Mouse (Mus musculus): ENCODE data around the gene Cav2.

The Cav2 gene

GRCm38 (mm10) chr6:17280939-17281756 is at the start of gene Cav2:
Cav2 (plus strand) TSS chr6:17281185.
- peak; percentile 14 for DNase-seq (ENCODE audit: low read depth, low spot score)

- no peak for DNase-seq (ENCODE audit: low read depth, low spot score)
Observed at GRCm38 (mm10) chr6:17239693-17240092, 41.3 kb upstream of the Cav2 start.

- no peak for DNase-seq (ENCODE audit: low read depth, low spot score)
Observed at GRCm38 (mm10) chr6:17241013-17241412, 40.0 kb upstream of the Cav2 start.

DNA sequence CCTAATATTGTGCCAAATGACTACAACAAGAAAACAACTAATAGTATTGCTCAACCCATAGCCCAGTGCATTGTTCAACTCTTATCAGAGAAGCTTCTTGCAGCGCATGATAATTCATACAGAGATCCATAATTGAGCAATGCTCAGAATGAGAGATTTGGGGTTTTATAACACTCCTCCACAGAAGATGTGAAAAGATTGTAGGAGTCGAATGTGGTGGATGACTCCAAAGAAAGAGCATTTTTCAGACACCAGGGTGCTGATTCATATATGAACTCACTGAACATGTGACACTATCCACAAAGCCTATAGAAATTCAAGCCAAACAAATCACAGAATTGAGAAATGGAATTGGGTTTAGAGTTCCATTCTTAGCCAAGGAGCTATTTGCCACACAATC is 34.0 kb upstream of the Cav2 start:
- no peak for DNase-seq (ENCODE audit: low read depth, low spot score)

DNA sequence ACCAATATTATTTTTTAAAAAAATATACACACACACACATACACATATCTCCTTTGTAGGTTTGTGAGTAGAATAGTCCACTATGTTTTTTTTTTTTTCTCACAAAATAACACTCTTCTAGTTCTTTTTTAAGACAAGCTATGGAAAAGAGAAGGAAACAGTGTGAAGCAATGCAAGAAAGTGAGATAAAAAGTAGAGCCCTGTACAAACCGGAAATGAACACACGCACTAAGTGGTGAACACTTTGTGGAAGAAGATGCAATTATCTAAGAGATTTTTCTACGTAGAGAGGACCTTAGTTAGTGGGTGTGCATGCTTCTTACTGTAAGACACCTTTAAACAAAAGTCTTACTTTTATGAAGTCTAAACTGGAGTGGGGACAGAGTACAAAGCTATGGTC is 33.3 kb upstream of the Cav2 start:
- DNase-seq (ENCODE audit: low read depth, low spot score): no peak

- DNase-seq (ENCODE audit: low read depth, low spot score): no peak
Observed at GRCm38 (mm10) chr6:17248241-17248640, 32.7 kb upstream of the Cav2 start.

GRCm38 (mm10) chr6:17251958-17252357 is 29.0 kb upstream of the Cav2 start:
- no peak for DNase-seq (ENCODE audit: low read depth, low spot score)

DNA sequence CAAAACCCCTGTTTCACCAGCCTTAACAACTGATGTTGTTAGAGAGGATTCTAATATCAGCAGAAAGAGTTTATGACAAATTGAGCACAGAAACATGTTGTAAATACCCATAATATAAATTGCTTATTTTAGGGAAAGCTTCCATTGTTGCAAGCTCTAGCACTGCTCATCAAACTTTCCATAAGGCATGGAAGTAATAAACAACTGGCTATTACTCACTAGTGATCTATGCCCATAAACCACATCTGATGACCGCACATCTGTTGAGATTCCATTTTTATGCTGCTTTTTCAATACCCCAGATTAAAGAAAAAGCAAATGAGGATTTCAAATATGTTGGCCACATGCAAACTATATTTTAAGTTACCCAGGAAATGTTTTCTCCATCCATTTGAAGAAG is 22.8 kb upstream of the Cav2 start:
- DNase-seq (ENCODE audit: low read depth, low spot score): no peak

GRCm38 (mm10) chr6:17258911-17259310 is 22.1 kb upstream of the Cav2 start:
- DNase-seq (ENCODE audit: low read depth, low spot score): no peak

GRCm38 (mm10) chr6:17262786-17263185 is 18.2 kb upstream of the Cav2 start:
- no peak for DNase-seq (ENCODE audit: low read depth, low spot score)

DNA sequence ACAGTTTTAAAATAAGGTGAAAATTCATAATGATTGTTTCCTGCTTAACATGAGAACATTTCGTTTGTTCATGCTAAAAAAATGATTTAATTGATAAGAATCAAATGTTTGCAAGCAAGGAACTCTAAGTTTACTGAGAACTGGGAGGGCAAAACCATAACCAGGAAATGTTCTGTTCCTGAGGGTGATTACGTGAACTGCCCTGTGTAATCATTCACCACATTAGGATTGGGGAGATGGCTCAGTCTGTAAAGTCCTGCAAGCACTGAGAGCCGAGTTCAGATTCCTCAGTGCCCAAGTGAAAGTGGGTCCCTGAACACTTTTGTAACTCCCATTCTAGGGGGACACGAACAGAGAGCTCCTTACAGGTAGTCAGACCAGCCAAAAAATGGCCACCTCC is 15.9 kb upstream of the Cav2 start:
- DNase-seq (ENCODE audit: low read depth, low spot score): no peak

- DNase-seq (ENCODE audit: low read depth, low spot score): no peak
Observed at GRCm38 (mm10) chr6:17266466-17266865, 14.5 kb upstream of the Cav2 start.

DNA sequence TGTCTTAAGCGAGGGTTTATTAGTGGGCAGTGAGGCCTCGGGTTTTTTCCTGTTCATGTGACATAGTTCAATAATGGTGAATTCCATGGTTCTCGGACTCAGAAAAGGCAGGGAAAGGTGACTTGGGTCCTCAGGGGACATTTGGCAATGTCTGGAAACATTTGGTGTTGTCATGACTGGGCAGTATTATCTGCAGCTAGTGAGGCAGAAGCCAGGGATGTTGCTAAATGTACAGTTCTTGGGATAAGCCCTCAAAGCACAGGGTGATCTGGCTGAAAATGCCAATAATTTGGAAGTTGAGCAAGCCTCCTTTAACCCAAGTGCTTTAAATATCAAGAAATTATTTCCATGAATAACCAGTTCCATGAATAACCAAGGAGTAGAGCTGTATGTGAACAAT is 2.6 kb upstream of the Cav2 start:
- no peak for DNase-seq (ENCODE audit: low read depth, low spot score)

- DNase-seq (ENCODE audit: low read depth, low spot score): no peak
Observed at GRCm38 (mm10) chr6:17281757-17282092, 740 bp downstream of the Cav2 start.

DNA sequence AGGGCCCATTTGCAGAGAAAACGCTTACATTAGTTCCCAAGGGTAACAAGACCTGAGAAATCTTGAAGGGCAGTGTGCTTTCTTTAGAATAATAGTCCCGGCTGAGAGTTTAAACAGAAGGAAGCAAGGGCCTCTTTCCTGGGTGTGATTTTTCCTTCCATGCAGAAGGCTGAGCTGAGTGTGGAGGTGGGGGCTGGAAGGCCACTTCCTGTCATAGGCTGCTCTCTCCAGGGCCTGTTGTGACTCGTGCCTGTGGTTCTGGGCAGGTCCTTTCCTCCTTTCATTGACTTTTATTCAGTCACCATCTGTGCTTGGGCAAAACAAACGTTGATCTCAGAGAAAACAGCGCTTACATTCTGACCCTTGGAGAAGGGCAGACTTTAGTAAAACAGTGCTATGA is 1.2 kb downstream of the Cav2 start:
- no peak for DNase-seq (ENCODE audit: low read depth, low spot score)

DNA sequence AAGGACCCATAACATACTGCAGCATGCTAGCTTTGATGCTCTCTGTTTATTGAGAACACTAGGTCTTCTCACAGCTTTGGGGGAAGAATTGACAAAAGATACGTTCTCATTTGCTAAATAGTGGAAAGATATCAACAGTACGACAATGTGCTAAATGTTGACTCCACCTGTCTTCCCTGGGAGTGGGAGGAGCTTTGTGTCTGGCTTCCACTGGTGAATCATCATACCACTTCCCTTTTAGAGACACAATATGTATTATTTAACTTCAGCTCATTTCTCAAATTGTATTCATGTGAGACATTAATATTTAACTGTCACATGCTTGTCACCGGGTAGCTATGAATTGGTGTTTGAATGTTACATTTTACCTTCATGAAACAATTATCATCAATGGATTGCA is 2.8 kb downstream of the Cav2 start:
- no peak for DNase-seq (ENCODE audit: low read depth, low spot score)

- DNase-seq (ENCODE audit: low read depth, low spot score): no peak
Observed at GRCm38 (mm10) chr6:17286381-17286780, 5.4 kb downstream of the Cav2 start.

- DNase-seq (ENCODE audit: low read depth, low spot score): no peak
Observed at GRCm38 (mm10) chr6:17295116-17295515, 14.1 kb downstream of the Cav2 start.

DNA sequence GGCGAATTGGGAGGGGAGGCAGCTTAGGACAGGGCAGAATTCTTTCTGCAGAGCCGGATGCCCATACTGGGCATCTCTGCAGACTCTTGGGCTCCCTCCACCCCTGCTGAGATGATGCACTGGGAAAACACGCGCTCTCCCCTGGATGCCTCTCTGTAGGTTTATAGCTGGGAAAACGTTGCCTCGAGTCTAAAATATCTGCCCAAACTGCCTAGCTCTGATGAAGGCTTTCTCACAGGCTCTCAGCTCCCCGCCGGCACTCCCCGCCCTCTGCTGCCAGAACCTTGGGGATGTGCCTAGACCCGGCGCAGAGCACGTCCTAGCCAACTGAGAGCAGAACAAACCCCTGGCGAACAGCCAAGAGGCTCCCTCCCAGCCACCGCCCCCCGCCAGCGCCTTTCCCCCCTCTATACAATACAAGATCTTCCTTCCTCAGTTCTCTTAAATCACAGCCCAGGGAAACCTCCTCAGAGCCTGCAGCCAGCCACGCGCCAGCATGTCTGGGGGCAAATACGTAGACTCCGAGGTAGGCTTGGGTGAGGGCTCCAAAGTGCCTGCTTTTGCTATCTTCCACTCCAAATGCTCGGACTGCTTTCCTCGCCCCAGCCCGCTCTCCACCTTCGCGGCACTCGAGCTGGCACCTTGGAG is 25.1 kb downstream of the Cav2 start, which contains the start of gene Cav1:
Cav1 (plus strand) TSS at position 382 of the 648 bp plus-strand sequence.
- DNase-seq (ENCODE audit: low read depth, low spot score): peak; percentile 31

DNA sequence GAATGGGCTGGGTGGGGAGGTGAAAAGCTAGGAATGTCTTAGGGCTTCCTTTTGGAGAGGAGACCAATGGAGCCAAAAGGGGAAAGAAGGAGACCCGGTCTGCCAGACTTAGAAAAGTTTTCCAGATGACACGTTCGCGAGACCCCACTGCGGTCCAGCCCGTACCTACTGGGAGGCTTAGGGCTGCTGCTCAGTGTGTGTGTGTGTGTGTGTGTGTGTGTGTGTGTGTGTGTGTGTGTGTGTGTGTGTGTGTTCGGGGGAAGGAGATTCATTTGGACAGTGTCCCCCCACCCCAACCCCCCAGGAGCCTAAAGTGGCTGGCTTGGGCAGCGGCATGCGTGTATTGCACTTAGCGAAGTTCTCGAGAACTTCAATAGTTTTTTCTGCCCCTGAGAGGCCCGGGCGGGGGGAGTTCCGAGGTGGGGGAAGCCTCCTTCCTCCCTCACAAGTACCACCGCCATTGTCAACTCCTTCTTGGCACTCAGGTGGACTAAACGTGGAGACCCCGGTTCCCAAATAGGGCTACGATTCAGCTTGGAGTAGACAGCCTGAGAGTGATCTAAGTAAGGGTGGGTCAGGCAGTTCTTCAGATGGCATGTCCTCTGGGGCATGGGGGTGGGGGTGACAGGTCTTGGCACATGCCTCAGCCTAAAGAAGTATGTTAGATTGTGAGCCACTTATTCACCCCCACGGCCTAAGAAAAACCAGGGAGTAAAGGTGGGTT is 25.8 kb downstream of the Cav2 start:
- DNase-seq (ENCODE audit: low read depth, low spot score): no peak

DNA sequence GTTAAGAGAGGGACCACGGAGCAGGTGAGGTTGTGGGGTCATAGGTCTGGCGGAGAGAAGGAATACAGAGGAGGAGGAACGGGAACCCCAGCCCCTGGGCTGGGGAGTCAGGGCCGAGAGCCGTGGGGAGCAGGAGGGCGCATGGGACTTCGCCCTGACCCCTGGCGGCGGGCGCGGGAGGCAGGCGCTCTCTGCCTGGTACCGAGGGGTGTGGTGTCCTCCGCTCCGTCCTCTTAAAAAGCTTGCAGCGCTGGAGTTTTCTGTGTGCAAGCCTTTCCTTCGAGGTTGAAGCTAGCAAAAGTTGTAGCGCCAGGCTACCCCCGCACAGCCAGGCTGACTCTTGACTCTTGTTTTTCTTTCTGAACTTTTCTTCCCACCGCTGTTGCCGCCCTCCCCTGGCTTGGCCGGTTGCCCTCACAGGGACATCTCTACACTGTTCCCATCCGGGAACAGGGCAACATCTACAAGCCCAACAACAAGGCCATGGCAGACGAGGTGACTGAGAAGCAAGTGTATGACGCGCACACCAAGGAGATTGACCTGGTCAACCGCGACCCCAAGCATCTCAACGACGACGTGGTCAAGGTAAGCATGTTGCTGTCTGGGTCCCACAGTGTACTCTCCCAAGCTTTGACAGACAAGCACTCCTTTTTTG is 26.6 kb downstream of the Cav2 start:
- peak; percentile 49 for DNase-seq (ENCODE audit: low read depth, low spot score)

DNA sequence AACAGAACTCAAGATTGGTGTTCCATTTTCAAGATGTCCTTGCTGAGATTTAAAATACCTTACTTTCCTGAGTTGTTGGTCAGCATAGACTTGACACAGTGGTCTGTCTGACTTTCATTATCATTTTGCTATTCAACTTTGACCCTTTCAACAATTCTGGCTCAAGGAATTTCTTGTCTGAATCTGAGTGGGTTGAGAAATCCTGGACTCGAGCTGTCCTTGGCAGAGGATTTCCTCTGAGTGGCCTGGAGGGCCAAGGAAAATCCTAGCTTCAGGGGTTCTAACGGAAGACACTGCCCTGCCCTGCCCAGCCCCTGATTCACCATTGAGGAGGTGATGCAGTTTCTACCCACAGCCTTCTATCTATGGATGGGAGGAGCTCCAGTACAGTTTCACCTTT is 27.7 kb downstream of the Cav2 start:
- DNase-seq (ENCODE audit: low read depth, low spot score): no peak
